Mouse (Mus musculus): Measurements from ENCODE around the gene Fam136a. TPM values are rescaled to one million over a fixed set of nuclear protein-coding genes. Genes with fewer than 3 reads are reported as not detected.

Fam136a gene
- polyA plus RNA-seq, 1 experiment, result 30.8 TPM

GRCm38 (mm10) chr6:86399995-86400394 lies 34.5 kb downstream of the Fam136a start:
- Histone ChIP-seq H3K79me2 (ENCODE audit: control insufficient read depth, insufficient read depth) (peaks cover 22% of the 10 kb centered on the region), H3ac (ENCODE audit: control insufficient read depth, insufficient read length) (no peak overlapping the region), H3K36me3 (ENCODE audit: control insufficient read depth, insufficient read depth) (no peaks in the 10 kb centered on the region), H3K4me3 (no peak overlapping the region), H3K4me2 (ENCODE audit: low read depth) (no peak overlapping the region), H3K27me3 (ENCODE audit: control insufficient read depth, insufficient read depth, insufficient read length) (no peaks in the 10 kb centered on the region)
- no peak for TF ChIP-seq E2F4 (IDR thresholded peaks at IDR 0.05; ENCODE audit: insufficient read depth)
- no peak for TF ChIP-seq MYOG (IDR thresholded peaks at IDR 0.05; ENCODE audit: control insufficient read depth in 1 of 3, insufficient read depth in 1 of 3, insufficient read length in 2 of 3, low read depth in 2 of 3)
- TF ChIP-seq POLR2AphosphoS2 (IDR thresholded peaks at IDR 0.05; ENCODE audit: insufficient read length, low read depth), result no peak
- TF ChIP-seq POLR2A (IDR thresholded peaks at IDR 0.05; ENCODE audit: insufficient read length, low read depth), result no peak

- Histone ChIP-seq H3K4me3 (no peak overlapping the region), H3K27me3 (ENCODE audit: control insufficient read depth, insufficient read depth, insufficient read length) (no peaks in the 10 kb centered on the region), H3ac (ENCODE audit: control insufficient read depth, insufficient read length) (no peak overlapping the region), H3K79me2 (ENCODE audit: control insufficient read depth, insufficient read depth) (peaks cover 22% of the 10 kb centered on the region), H3K36me3 (ENCODE audit: control insufficient read depth, insufficient read depth) (no peaks in the 10 kb centered on the region), H3K4me2 (ENCODE audit: low read depth) (peak overlapping the region; percentile 58)
- TF ChIP-seq TCF12 (IDR thresholded peaks at IDR 0.05; ENCODE audit: insufficient read depth, poor library complexity, severe bottlenecking), result no peak
- no peak for TF ChIP-seq POLR2AphosphoS2 (IDR thresholded peaks at IDR 0.05; ENCODE audit: insufficient read length, low read depth)
- no peak for TF ChIP-seq TCF3 (IDR thresholded peaks at IDR 0.05; ENCODE audit: insufficient read length, low read depth)
- TF ChIP-seq POLR2A (IDR thresholded peaks at IDR 0.05; ENCODE audit: insufficient read length, low read depth), result no peak
- no peak for TF ChIP-seq SRF (IDR thresholded peaks at IDR 0.05; ENCODE audit: control insufficient read depth, insufficient read length, low read depth)
- peak; percentile 68 for TF ChIP-seq USF1 (IDR thresholded peaks at IDR 0.05; ENCODE audit: low read depth)
- TF ChIP-seq MYOG (IDR thresholded peaks at IDR 0.05; ENCODE audit: control insufficient read depth in 1 of 3, insufficient read depth in 1 of 3, insufficient read length in 2 of 3, low read depth in 2 of 3), result no peak
- no peak for TF ChIP-seq MYOD1 (IDR thresholded peaks at IDR 0.05; ENCODE audit: control insufficient read depth in 1 of 3, insufficient read length in 2 of 3, low read depth in 2 of 3)
- TF ChIP-seq CEBPB (IDR thresholded peaks at IDR 0.05; ENCODE audit: insufficient read depth, poor library complexity, severe bottlenecking), result no peak
Observed at GRCm38 (mm10) chr6:86400972-86401371, 35.5 kb downstream of the Fam136a start.

- peaks cover 5% of the 10 kb centered on the region for H3K36me3 ChIP-seq (ENCODE audit: control insufficient read depth, insufficient read depth)
- TF ChIP-seq CEBPB (IDR thresholded peaks at IDR 0.05; ENCODE audit: insufficient read depth, poor library complexity, severe bottlenecking) (no peak), REST (IDR thresholded peaks at IDR 0.05; ENCODE audit: insufficient read depth, insufficient read length) (no peak), TCF12 (IDR thresholded peaks at IDR 0.05; ENCODE audit: insufficient read depth, poor library complexity, severe bottlenecking) (no peak), USF1 (IDR thresholded peaks at IDR 0.05; ENCODE audit: low read depth) (no peak), POLR2AphosphoS2 (IDR thresholded peaks at IDR 0.05; ENCODE audit: insufficient read length, low read depth) (no peak), E2F4 (IDR thresholded peaks at IDR 0.05; ENCODE audit: insufficient read depth) (no peak), POLR2A (IDR thresholded peaks at IDR 0.05; ENCODE audit: insufficient read length, low read depth) (no peak)
- no peaks in the 10 kb centered on the region for H3K27me3 ChIP-seq (ENCODE audit: control insufficient read depth, insufficient read depth, insufficient read length)
- H3K4me3 ChIP-seq, result peak overlapping the region; percentile 90
- peak overlapping the region; percentile 77 for H3K4me2 ChIP-seq (ENCODE audit: low read depth)
- peaks cover 36% of the 10 kb centered on the region for H3K79me2 ChIP-seq (ENCODE audit: control insufficient read depth, insufficient read depth)
- H3ac ChIP-seq (ENCODE audit: control insufficient read depth, insufficient read length), result no peak overlapping the region
Observed at GRCm38 (mm10) chr6:86402681-86403607, 37.5 kb downstream of the Fam136a start.

- Histone ChIP-seq H3ac (ENCODE audit: control insufficient read depth, insufficient read length) (peak overlapping the region; percentile 93), H3K36me3 (ENCODE audit: control insufficient read depth, insufficient read depth) (peaks cover 5% of the 10 kb centered on the region), H3K79me2 (ENCODE audit: control insufficient read depth, insufficient read depth) (peaks cover 43% of the 10 kb centered on the region), H3K4me2 (ENCODE audit: low read depth) (peak overlapping the region; percentile 77), H3K4me3 (peak overlapping the region; percentile 90), H3K27me3 (ENCODE audit: control insufficient read depth, insufficient read depth, insufficient read length) (no peaks in the 10 kb centered on the region)
- TF ChIP-seq SRF (IDR thresholded peaks at IDR 0.05; ENCODE audit: control insufficient read depth, insufficient read length, low read depth), result no peak
- no peak for TF ChIP-seq POLR2AphosphoS2 (IDR thresholded peaks at IDR 0.05; ENCODE audit: insufficient read length, low read depth)
- no peak for TF ChIP-seq POLR2A (IDR thresholded peaks at IDR 0.05; ENCODE audit: insufficient read length, low read depth)
- peak; percentile 21; the same call in 1 of the 2 replicates for TF ChIP-seq CEBPB (IDR thresholded peaks at IDR 0.05; ENCODE audit: insufficient read depth, poor library complexity, severe bottlenecking)
- TF ChIP-seq REST (IDR thresholded peaks at IDR 0.05; ENCODE audit: insufficient read depth, insufficient read length), result no peak
- TF ChIP-seq E2F4 (IDR thresholded peaks at IDR 0.05; ENCODE audit: insufficient read depth), result no peak
Observed at GRCm38 (mm10) chr6:86403728-86404099, 38.3 kb downstream of the Fam136a start.

- Histone ChIP-seq H3ac (ENCODE audit: control insufficient read depth, insufficient read length) (peak within 1 kb of the TSS; percentile 93), H3K4me2 (ENCODE audit: low read depth) (peak within 1 kb of the TSS; percentile 89), H3K79me2 (ENCODE audit: control insufficient read depth, insufficient read depth) (peaks cover 49% of the 10 kb centered on the region), H3K36me3 (ENCODE audit: control insufficient read depth, insufficient read depth) (peaks cover 5% of the 10 kb centered on the region), H3K4me3 (peak within 1 kb of the TSS; percentile 90), H3K27me3 (ENCODE audit: control insufficient read depth, insufficient read depth, insufficient read length) (no peaks in the 10 kb centered on the region)
- TF ChIP-seq TCF3 (IDR thresholded peaks at IDR 0.05; ENCODE audit: insufficient read length, low read depth), result no peak
- no peak for TF ChIP-seq MAX (IDR thresholded peaks at IDR 0.05; ENCODE audit: low read depth)
- no peak for TF ChIP-seq REST (IDR thresholded peaks at IDR 0.05; ENCODE audit: insufficient read depth, insufficient read length)
- no peak for TF ChIP-seq CEBPB (IDR thresholded peaks at IDR 0.05; ENCODE audit: insufficient read depth, poor library complexity, severe bottlenecking)
- no peak for TF ChIP-seq SRF (IDR thresholded peaks at IDR 0.05; ENCODE audit: control insufficient read depth, insufficient read length, low read depth)
- no peak for TF ChIP-seq E2F4 (IDR thresholded peaks at IDR 0.05; ENCODE audit: insufficient read depth)
- no peak for TF ChIP-seq MYOG (IDR thresholded peaks at IDR 0.05; ENCODE audit: control insufficient read depth in 1 of 3, insufficient read depth in 1 of 3, insufficient read length in 2 of 3, low read depth in 2 of 3)
- TF ChIP-seq POLR2A (IDR thresholded peaks at IDR 0.05; ENCODE audit: insufficient read length, low read depth), result peak; percentile 62
- TF ChIP-seq USF1 (IDR thresholded peaks at IDR 0.05; ENCODE audit: low read depth), result no peak
- peak in 1 of 3 experiments; percentile 8 for TF ChIP-seq MYOD1 (IDR thresholded peaks at IDR 0.05; ENCODE audit: control insufficient read depth in 1 of 3, insufficient read length in 2 of 3, low read depth in 2 of 3)
- peak; percentile 78 for TF ChIP-seq POLR2AphosphoS2 (IDR thresholded peaks at IDR 0.05; ENCODE audit: insufficient read length, low read depth)
- TF ChIP-seq TCF12 (IDR thresholded peaks at IDR 0.05; ENCODE audit: insufficient read depth, poor library complexity, severe bottlenecking), result no peak
Observed at GRCm38 (mm10) chr6:86404100-86404861, 38.8 kb downstream of the Fam136a start, which contains the start of gene Tia1. TSS of gene Tia1 (plus strand) at chr6:86404219.

All from myocyte (in vitro differentiated cells).